20 mouse cellular contexts compared by ENCODE assay signal in genomic region chr6:95119389-95119788, GRCm38 (mm10). TPM values are rescaled to one million over a fixed set of nuclear protein-coding genes. Genes with fewer than 3 reads are reported as not detected.
DNase-seq lines count a peak whose midpoint lies in the region; ATAC-seq and TF ChIP-seq lines count a peak whose summit lies in the region.
"Had no signal": no experiment of that assay in that cellular context is flagged by ENCODE, and none has a peak within 500 bp of the region (broad histone marks: within the 10 kb centered on the region; RNA-seq: fewer than 3 reads in every experiment).

No protein-coding gene starts in this region.

- H3K36me3 ChIP-seq in forebrain, embryonic 14.5 days (ENCODE audit: control insufficient read depth, insufficient read depth, low read length): peaks cover 17% of the 10 kb centered on the region; the same call in 1 of the 2 replicates
- peaks cover 8% of the 10 kb centered on the region for H3K36me3 ChIP-seq in forebrain, embryonic 12.5 days (replicated peaks)
- H3K36me3 ChIP-seq in midbrain, embryonic 13.5 days: peaks cover 14% of the 10 kb centered on the region
- no peaks in the 10 kb centered on the region for H3K36me3 ChIP-seq in midbrain, embryonic 15.5 days (replicated peaks)
- peaks cover 7% of the 10 kb centered on the region for H3K36me3 ChIP-seq in liver, embryonic 14.5 days (replicated peaks; ENCODE audit: control insufficient read depth, insufficient read depth, low read depth)
- H3K36me3 ChIP-seq in heart, embryonic 12.5 days: 0 out of 2 replicates have a peak, but pooled peaks cover 3% of the 10 kb centered on the region
- H3K36me3 ChIP-seq: intestine, embryonic 15.5 days; limb, embryonic 15.5 days had no signal

- TF ChIP-seq EP300 in liver, embryonic 14.5 days (IDR thresholded peaks at IDR 0.05; ENCODE audit: low read depth): peak; percentile 52

- TF ChIP-seq CTCF in liver, embryonic 14.5 days (IDR thresholded peaks at IDR 0.05; ENCODE audit: low read depth): no peak

- WGBS in forebrain, embryonic 14.5 days: 84% methylated on average over 3 of the region's 3 CpGs
- 90% methylated on average over 3 of the region's 3 CpGs for WGBS in forebrain, embryonic 12.5 days
- 84% methylated on average over 3 of the region's 3 CpGs for WGBS in midbrain, embryonic 13.5 days
- WGBS in midbrain, embryonic 15.5 days: 89% methylated on average over 3 of the region's 3 CpGs
- 33% methylated on average over 3 of the region's 3 CpGs for WGBS in liver, embryonic 14.5 days (ENCODE audit: insufficient replicate concordance)
- WGBS in heart, embryonic 12.5 days: 73% methylated on average over 3 of the region's 3 CpGs

- no peak overlapping the region for H3K9ac ChIP-seq in forebrain, embryonic 14.5 days (ENCODE audit: low read length)
- H3K9ac ChIP-seq in forebrain, embryonic 12.5 days: no peak overlapping the region
- no peak overlapping the region for H3K9ac ChIP-seq in midbrain, embryonic 13.5 days (replicated peaks)
- H3K9ac ChIP-seq in midbrain, embryonic 15.5 days: no peak overlapping the region
- H3K9ac ChIP-seq in liver, embryonic 14.5 days (replicated peaks): no peak overlapping the region
- H3K9ac ChIP-seq in heart, embryonic 12.5 days: no peak overlapping the region
- H3K9ac ChIP-seq: intestine, embryonic 15.5 days; limb, embryonic 15.5 days; stomach, embryonic 15.5 days had no signal

- peak overlapping the region; percentile 10; the same call in 1 of the 2 replicates for H3K4me2 ChIP-seq in forebrain, embryonic 14.5 days (ENCODE audit: low read length)
- no peak overlapping the region for H3K4me2 ChIP-seq in forebrain, embryonic 12.5 days
- H3K4me2 ChIP-seq in midbrain, embryonic 13.5 days (replicated peaks): 0 out of 2 replicates have a peak overlapping the region, but pooled peaks have one; percentile 20
- no peak overlapping the region for H3K4me2 ChIP-seq in midbrain, embryonic 15.5 days
- peak overlapping the region; percentile 57 for H3K4me2 ChIP-seq in liver, embryonic 14.5 days (ENCODE audit: low read depth)
- no peak overlapping the region for H3K4me2 ChIP-seq in heart, embryonic 12.5 days

- no peaks in the 10 kb centered on the region for H3K9me3 ChIP-seq in forebrain, embryonic 14.5 days (replicated peaks; ENCODE audit: control insufficient read depth, low read length)
- no peaks in the 10 kb centered on the region for H3K9me3 ChIP-seq in forebrain, embryonic 12.5 days
- H3K9me3 ChIP-seq in midbrain, embryonic 13.5 days: no peaks in the 10 kb centered on the region
- no peaks in the 10 kb centered on the region for H3K9me3 ChIP-seq in midbrain, embryonic 15.5 days
- H3K9me3 ChIP-seq in liver, embryonic 14.5 days (ENCODE audit: control insufficient read depth, low read length): no peaks in the 10 kb centered on the region
- H3K9me3 ChIP-seq in heart, embryonic 12.5 days (replicated peaks): no peaks in the 10 kb centered on the region
- H3K9me3 ChIP-seq: embryonic facial prominence, embryonic 12.5 days; intestine, embryonic 15.5 days; limb, embryonic 15.5 days; stomach, embryonic 15.5 days had no signal

- H3K4me1 ChIP-seq in forebrain, embryonic 14.5 days (ENCODE audit: control insufficient read depth, insufficient read depth, low read length): peaks cover 6% of the 10 kb centered on the region
- H3K4me1 ChIP-seq in forebrain, embryonic 12.5 days: peaks cover 21% of the 10 kb centered on the region
- peaks cover 30% of the 10 kb centered on the region for H3K4me1 ChIP-seq in midbrain, embryonic 13.5 days (replicated peaks)
- H3K4me1 ChIP-seq in midbrain, embryonic 15.5 days: peaks cover 22% of the 10 kb centered on the region
- peaks cover 8 to 10% of the 10 kb centered on the region in 2 experiments; a peak in 3 of 4 replicates for H3K4me1 ChIP-seq in liver, embryonic 14.5 days (replicated peaks; ENCODE audit: control insufficient read depth in 2 of 2, insufficient read depth in 2 of 2, low read length in 1 of 2)
- H3K4me1 ChIP-seq in heart, embryonic 12.5 days (replicated peaks): peaks cover 11% of the 10 kb centered on the region
- H3K4me1 ChIP-seq: stomach, embryonic 15.5 days had no signal

- DNase-seq in forebrain, embryonic 14.5 days (ENCODE audit: low spot score): no peak
- DNase-seq in liver, embryonic 14.5 days (ENCODE audit: low read depth in 3 of 3, low spot score in 3 of 3): peak in 1 of 3 experiments; percentile 20
- no peak for DNase-seq in gastrocnemius, postnatal 10 days
- DNase-seq: heart, adult 18-20 months; heart, postnatal 36 days; kidney, adult 9 months; kidney, postnatal 25 days; right cerebral cortex, postnatal 14 days; thymus, adult 18-20 months; thymus, postnatal 4 days had no signal

- H3K27me3 ChIP-seq in forebrain, embryonic 14.5 days (replicated peaks; ENCODE audit: control insufficient read depth, insufficient read depth, low read length): no peaks in the 10 kb centered on the region
- H3K27me3 ChIP-seq in forebrain, embryonic 12.5 days: peaks cover 4% of the 10 kb centered on the region; the same call in 1 of the 2 replicates
- peaks cover 7% of the 10 kb centered on the region; the same call in 1 of the 2 replicates for H3K27me3 ChIP-seq in midbrain, embryonic 13.5 days
- no peaks in the 10 kb centered on the region for H3K27me3 ChIP-seq in midbrain, embryonic 15.5 days (replicated peaks)
- no peaks in the 10 kb centered on the region for H3K27me3 ChIP-seq in liver, embryonic 14.5 days (ENCODE audit: control insufficient read depth, insufficient read depth, low read length)
- 0 out of 2 replicates have a peak, but pooled peaks cover 3% of the 10 kb centered on the region for H3K27me3 ChIP-seq in heart, embryonic 12.5 days (replicated peaks)
- H3K27me3 ChIP-seq: CH12.LX; intestine, embryonic 15.5 days; limb, embryonic 15.5 days; stomach, embryonic 15.5 days had no signal

- H3K27ac ChIP-seq in forebrain, embryonic 14.5 days (ENCODE audit: low read depth, low read length): no peak overlapping the region
- H3K27ac ChIP-seq in forebrain, embryonic 12.5 days: no peak overlapping the region
- H3K27ac ChIP-seq in midbrain, embryonic 13.5 days: no peak overlapping the region
- H3K27ac ChIP-seq in midbrain, embryonic 15.5 days: no peak overlapping the region
- H3K27ac ChIP-seq in liver, embryonic 14.5 days: no peak overlapping the region
- no peak overlapping the region for H3K27ac ChIP-seq in heart, embryonic 12.5 days (ENCODE audit: poor library complexity, severe bottlenecking)
- H3K27ac ChIP-seq: embryonic facial prominence, embryonic 12.5 days; intestine, embryonic 15.5 days; limb, embryonic 15.5 days; stomach, embryonic 15.5 days had no signal

- no peak for ATAC-seq in forebrain, embryonic 14.5 days
- ATAC-seq in forebrain, embryonic 12.5 days (ENCODE audit: low FRiP score): no peak
- no peak for ATAC-seq in midbrain, embryonic 13.5 days
- ATAC-seq in midbrain, embryonic 15.5 days (replicated peaks): no peak
- ATAC-seq in liver, embryonic 14.5 days (ENCODE audit: insufficient read depth): no peak
- no peak for ATAC-seq in heart, embryonic 12.5 days (ENCODE audit: insufficient number of reproducible peaks, low FRiP score)
- ATAC-seq: intestine, embryonic 15.5 days; lung, postnatal 0 days had no signal

- no peak overlapping the region for H3K4me3 ChIP-seq in forebrain, embryonic 14.5 days (ENCODE audit: low read depth, low read length)
- H3K4me3 ChIP-seq in forebrain, embryonic 12.5 days (replicated peaks): no peak overlapping the region
- peak overlapping the region; percentile 5 for H3K4me3 ChIP-seq in midbrain, embryonic 13.5 days (replicated peaks)
- H3K4me3 ChIP-seq in midbrain, embryonic 15.5 days: no peak overlapping the region
- H3K4me3 ChIP-seq in liver, embryonic 14.5 days (ENCODE audit: insufficient read depth in 1 of 2, low read depth in 2 of 2, low read length in 2 of 2): peak overlapping the region in 1 of 2 experiments; percentile 28; a peak in 2 of 4 replicates
- H3K4me3 ChIP-seq in heart, embryonic 12.5 days: no peak overlapping the region

RNA-seq across cellular contexts. Expression of gene Kbtbd8, which starts 2.3 kb away (rescaled TPM):
- polyA plus RNA-seq in forebrain, embryonic 14.5 days (2014; fragmentation: Nextera tagmentation; extraction: Ambion mirVana): 6.1 and 8.7 TPM in 2 replicates
- polyA plus RNA-seq in forebrain, embryonic 12.5 days (2016; fragmentation: Nextera tagmentation; extraction: Ambion mirVana): 9.3 and 11.1 TPM in 2 replicates
- polyA plus RNA-seq in midbrain, embryonic 13.5 days (2015; fragmentation: Nextera tagmentation; extraction: Ambion mirVana): 4.9 TPM in 2 replicates
- 4.1 and 4.2 TPM in 2 replicates for polyA plus RNA-seq in midbrain, embryonic 15.5 days (2015; fragmentation: Nextera tagmentation; extraction: Ambion mirVana)
- 1.5 and 2.4 TPM in 2 replicates for polyA plus RNA-seq in liver, embryonic 14.5 days (2012; rRNA removed)
- polyA plus RNA-seq in liver, embryonic 14.5 days (2014; fragmentation: Nextera tagmentation; extraction: Ambion mirVana): 4.5 and 5.4 TPM in 2 replicates
- 1.8 and 2.3 TPM in 2 replicates for polyA plus RNA-seq in heart, embryonic 12.5 days (2016; fragmentation: Nextera tagmentation; extraction: Ambion mirVana)
- total RNA-seq in gastrocnemius, postnatal 10 days (2021): under 1 TPM; 0.52 to 0.70 TPM

Comparison
In these comparisons a context has a peak if more than half of its experiments do, and no peak if none do; other contexts are left out.
1. H3K4me2 ChIP-seq: peak in forebrain, embryonic 14.5 days (single experiment), midbrain, embryonic 13.5 days (single experiment) and liver, embryonic 14.5 days (single experiment); none in forebrain, embryonic 12.5 days (single experiment), midbrain, embryonic 15.5 days (single experiment) and heart, embryonic 12.5 days (single experiment).